Mouse (Mus musculus) embryonic facial prominence, embryonic 11.5 days (tissue): ENCODE measurements around the gene Vmn1r239-ps. TPM values are rescaled to one million over a fixed set of nuclear protein-coding genes. Genes with fewer than 3 reads are reported as not detected.
"Not testable (repeated sequence)": the region's sequence is repeated elsewhere in the genome, so short reads cannot be mapped to it uniquely, and the experiment has no call there.

Experiments
- ATAC-seq: fragments of 200-750 bp; cut with Nextera tagmentation; replicated peaks from 2 replicates; pipeline ENCODE4 v1.8.0; 2017; ENCODE audit warnings: low read depth; ENCODE audit not compliant: insufficient number of reproducible peaks, low FRiP score, low TSS enrichment
- DNase-seq: peaks from one replicate; pipeline ENCODE4 v3.0.0-alpha.2; 2015; ENCODE audit warnings: low spot score
- H3K27ac ChIP-seq: fragments of 300-500 bp; sonication (generic); replicated peaks from 2 replicates; pipeline ENCODE4 v1.5.1; 2014; ENCODE audit warnings: mild to moderate bottlenecking, low read depth, low read length, control low read depth
- H3K27me3 ChIP-seq: fragments of 300-500 bp; sonication (generic); 2 replicates; pipeline ENCODE4 v1.6.1; 2014; ENCODE audit warnings: mild to moderate bottlenecking, low read length, moderate library complexity, mixed read lengths; ENCODE audit not compliant: control insufficient read depth, insufficient read depth
- H3K36me3 ChIP-seq: fragments of 300-500 bp; sonication (generic); replicated peaks from 2 replicates; pipeline ENCODE4 v1.6.1; 2014; ENCODE audit warnings: low read depth, mild to moderate bottlenecking, low read length, moderate library complexity, mixed read lengths; ENCODE audit not compliant: control insufficient read depth, insufficient read depth
- H3K4me1 ChIP-seq: fragments of 300-500 bp; sonication (generic); 2 replicates; pipeline ENCODE4 v1.6.1; 2014; ENCODE audit warnings: low read length, mixed read lengths; ENCODE audit not compliant: control insufficient read depth, insufficient read depth
- H3K4me2 ChIP-seq: fragments of 300-500 bp; sonication (generic); 2 replicates; pipeline ENCODE4 v1.6.1; 2014; ENCODE audit warnings: low read depth, mild to moderate bottlenecking, control low read depth, low read length, moderate library complexity
- H3K4me3 ChIP-seq: fragments of 300-500 bp; sonication (generic); 2 replicates; pipeline ENCODE4 v1.5.1; 2014; ENCODE audit warnings: low read depth, low read length, control low read depth
- H3K9ac ChIP-seq: fragments of 300-500 bp; sonication (generic); replicated peaks from 2 replicates; pipeline ENCODE4 v1.6.1; 2014; ENCODE audit warnings: mild to moderate bottlenecking, control low read depth, low read length
- H3K9me3 ChIP-seq: fragments of 300-500 bp; sonication (generic); replicated peaks from 2 replicates; pipeline ENCODE4 v1.6.1; 2016; ENCODE audit warnings: mild to moderate bottlenecking, low read length, inconsistent platforms, mixed read lengths; ENCODE audit not compliant: control insufficient read depth
- WGBS: fragments of 180-500 bp; shearing (Covaris S2); extraction: QIAGEN DNeasy Blood & Tissue Kit; methylation state at CpG from one replicate; pipeline ENCODE4 v1.1.7; 2014; 5-methylcytosine and 5-hydroxymethylcytosine counted together
- polyA plus RNA-seq: library from polyadenylated mRNA; unstranded; fragments of >200 nt; fragmentation: Nextera tagmentation; extraction: Ambion mirVana; gene quantifications from 2 replicates; pipeline ENCODE4 v1.2.1, GENCODE M21; 2014

The Vmn1r239-ps gene
- not detected in 2 replicates for polyA plus RNA-seq

- H3K4me3 ChIP-seq, H3K9me3 ChIP-seq, H3K4me2 ChIP-seq, ATAC-seq, H3K27ac ChIP-seq, H3K27me3 ChIP-seq, DNase-seq, H3K4me1 ChIP-seq, H3K36me3 ChIP-seq, H3K9ac ChIP-seq: not testable (repeated sequence)
- 83% methylated on average over 1 of the region's 1 CpGs for WGBS
Measured at GRCm38 (mm10) chrX:147453610-147454009, at the start of gene Vmn1r239-ps. Gene Vmn1r239-ps (minus strand): TSS chrX:147453710.

GRCm38 (mm10) chrX:147489551-147489950 lies 36.0 kb upstream of the Vmn1r239-ps start:
- Histone ChIP-seq H3K4me2 (no peak overlapping the region), H3K4me1 (no peaks in the 10 kb centered on the region), H3K27ac (no peak overlapping the region), H3K9me3 (no peaks in the 10 kb centered on the region), H3K9ac (no peak overlapping the region), H3K36me3 (no peaks in the 10 kb centered on the region), H3K4me3 (no peak overlapping the region), H3K27me3 (no peaks in the 10 kb centered on the region)
- ATAC-seq = no peak
- 80% methylated on average over 2 of the region's 2 CpGs for WGBS
- no peak for DNase-seq

- DNase-seq (no peak), ATAC-seq (no peak)
- no peak overlapping the region for H3K9ac ChIP-seq
- H3K36me3 ChIP-seq = no peaks in the 10 kb centered on the region
- WGBS = 87% methylated on average over 4 of the region's 4 CpGs
- H3K4me2 ChIP-seq = no peak overlapping the region
- no peak overlapping the region for H3K4me3 ChIP-seq
- no peaks in the 10 kb centered on the region for H3K27me3 ChIP-seq
- H3K4me1 ChIP-seq = no peaks in the 10 kb centered on the region
- H3K9me3 ChIP-seq = no peaks in the 10 kb centered on the region
- H3K27ac ChIP-seq = no peak overlapping the region
Measured at GRCm38 (mm10) chrX:147443386-147443785, 10.1 kb downstream of the Vmn1r239-ps start.

GRCm38 (mm10) chrX:147435400-147435799 lies 18.1 kb downstream of the Vmn1r239-ps start:
- H3K27ac ChIP-seq = no peak overlapping the region
- WGBS = 78% methylated on average over 2 of the region's 2 CpGs
- H3K27me3 ChIP-seq = no peaks in the 10 kb centered on the region
- H3K36me3 ChIP-seq = no peaks in the 10 kb centered on the region
- no peak overlapping the region for H3K4me3 ChIP-seq
- ATAC-seq = no peak
- no peak for DNase-seq
- H3K4me2 ChIP-seq = no peak overlapping the region
- H3K9ac ChIP-seq = no peak overlapping the region
- no peaks in the 10 kb centered on the region for H3K4me1 ChIP-seq
- no peaks in the 10 kb centered on the region for H3K9me3 ChIP-seq

GRCm38 (mm10) chrX:147429753-147430152 lies 23.8 kb downstream of the Vmn1r239-ps start:
- WGBS = 52% methylated on average over 1 of the region's 1 CpGs
- Histone ChIP-seq H3K27ac (no peak overlapping the region), H3K4me3 (no peak overlapping the region), H3K27me3 (no peaks in the 10 kb centered on the region), H3K4me2 (no peak overlapping the region), H3K4me1 (no peaks in the 10 kb centered on the region), H3K9ac (no peak overlapping the region), H3K36me3 (no peaks in the 10 kb centered on the region), H3K9me3 (no peaks in the 10 kb centered on the region)
- DNase-seq = no peak
- no peak for ATAC-seq

GRCm38 (mm10) chrX:147429129-147429528 lies 24.4 kb downstream of the Vmn1r239-ps start, which contains the start of gene Il13ra2:
Gene Il13ra2 (minus strand): TSS chrX:147429192.
- H3K9me3 ChIP-seq = no peaks in the 10 kb centered on the region
- no peaks in the 10 kb centered on the region for H3K27me3 ChIP-seq
- ATAC-seq (no peak), DNase-seq (no peak)
- no peaks in the 10 kb centered on the region for H3K4me1 ChIP-seq
- no peak within 1 kb of the TSS for H3K27ac ChIP-seq
- no peak within 1 kb of the TSS for H3K4me3 ChIP-seq
- WGBS = 70% methylated on average over 1 of the region's 1 CpGs
- H3K4me2 ChIP-seq = no peak within 1 kb of the TSS
- no peak within 1 kb of the TSS for H3K9ac ChIP-seq
- H3K36me3 ChIP-seq = no peaks in the 10 kb centered on the region

Other genes starting within 250 kb of the Vmn1r239-ps start
- not detected in 2 replicates for gene Il13ra2, start 24.5 kb downstream of the Vmn1r239-ps start, polyA plus RNA-seq
- gene Lrch2, start 100.4 kb upstream of the Vmn1r239-ps start, polyA plus RNA-seq = 10.9 and 11.1 TPM in 2 replicates